ENCODE assay signal across 8 mouse cellular contexts in the genomic region with DNA sequence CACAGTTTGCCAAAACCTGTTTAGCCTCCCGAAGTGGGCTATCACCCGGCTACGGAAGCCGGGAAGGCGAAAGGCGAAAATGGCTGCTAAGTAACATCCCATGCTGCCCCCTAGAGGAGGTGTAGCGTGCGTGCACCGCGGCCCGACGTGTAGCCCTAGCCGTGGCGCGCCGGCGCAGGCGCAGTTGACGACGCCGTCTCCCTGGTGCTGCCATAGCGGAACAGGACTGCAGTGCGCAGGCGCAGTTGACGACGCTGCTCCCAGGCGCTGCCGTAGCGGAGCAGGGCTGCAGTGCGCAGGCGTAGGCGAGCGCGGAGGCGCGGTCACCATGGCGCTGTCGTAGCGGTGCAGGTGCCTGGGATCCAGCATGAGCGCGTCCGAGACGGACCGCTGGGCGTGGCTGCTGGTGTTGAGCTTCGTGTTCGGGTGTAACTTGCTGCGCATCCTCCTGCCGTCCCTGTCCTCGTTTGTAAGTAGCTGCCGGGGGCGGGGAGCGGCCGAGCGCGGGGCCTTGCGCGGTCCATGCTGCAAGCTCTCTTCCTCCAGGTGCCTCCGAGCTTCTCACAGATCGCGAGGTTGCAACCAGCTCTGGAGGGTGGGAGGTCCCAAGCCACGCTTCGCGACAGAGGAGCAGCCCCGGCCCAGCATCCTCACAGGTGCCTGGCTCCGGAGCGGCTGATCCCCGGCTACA. TPM values are rescaled to one million over a fixed set of nuclear protein-coding genes. Genes with fewer than 3 reads are reported as not detected.
DNase-seq lines count a peak whose midpoint lies in the region; ATAC-seq and TF ChIP-seq lines count a peak whose summit lies in the region.

Gene Wrb (plus strand): TSS at position 298 of the 691 bp plus-strand sequence.

- H3K27me3 ChIP-seq in embryonic facial prominence, embryonic 14.5 days (replicated peaks; ENCODE audit: control insufficient read depth, insufficient read depth, low read length): no peaks in the 10 kb centered on the region
- no peaks in the 10 kb centered on the region for H3K27me3 ChIP-seq in heart, adult 2 months (ENCODE audit: control insufficient read depth, insufficient read depth, low read length)
- no peaks in the 10 kb centered on the region for H3K27me3 ChIP-seq in limb, embryonic 13.5 days
- no peaks in the 10 kb centered on the region for H3K27me3 ChIP-seq in midbrain, embryonic 16.5 days (ENCODE audit: control insufficient read depth, insufficient read depth, low read depth, low read length)

- H3K9ac ChIP-seq in embryonic facial prominence, embryonic 14.5 days (ENCODE audit: low read depth, low read length): peak within 1 kb of the TSS; percentile 75
- peak within 1 kb of the TSS; percentile 70 for H3K9ac ChIP-seq in heart, adult 2 months (ENCODE audit: low read depth, low read length)
- H3K9ac ChIP-seq in limb, embryonic 13.5 days: peak within 1 kb of the TSS; percentile 77
- H3K9ac ChIP-seq in midbrain, embryonic 16.5 days (ENCODE audit: low read depth, low read length): peak within 1 kb of the TSS; percentile 86

- peaks cover 4% of the 10 kb centered on the region; the same call in 1 of the 2 replicates for H3K4me1 ChIP-seq in embryonic facial prominence, embryonic 14.5 days (ENCODE audit: control insufficient read depth, insufficient read depth, low read length)
- no peaks in the 10 kb centered on the region for H3K4me1 ChIP-seq in heart, adult 2 months (ENCODE audit: control insufficient read depth, insufficient read depth, low read length)
- H3K4me1 ChIP-seq in limb, embryonic 13.5 days: peaks cover 16% of the 10 kb centered on the region
- H3K4me1 ChIP-seq in midbrain, embryonic 16.5 days (ENCODE audit: control insufficient read depth, insufficient read depth, low read length): peaks cover 17% of the 10 kb centered on the region

- peak within 1 kb of the TSS; percentile 84 for H3K4me3 ChIP-seq in embryonic facial prominence, embryonic 14.5 days (ENCODE audit: low read depth, low read length)
- peak within 1 kb of the TSS; percentile 86 for H3K4me3 ChIP-seq in heart, adult 2 months
- H3K4me3 ChIP-seq in limb, embryonic 13.5 days: peak within 1 kb of the TSS; percentile 85
- H3K4me3 ChIP-seq in midbrain, embryonic 16.5 days (ENCODE audit: low read depth, low read length): peak within 1 kb of the TSS; percentile 91

- peak; percentile 76 for TF ChIP-seq POLR2A in heart, adult 2 months (IDR thresholded peaks at IDR 0.05; ENCODE audit: insufficient read depth, low read depth, low read length)

- peak; percentile 96 for TF ChIP-seq EP300 in heart, adult 2 months (IDR thresholded peaks at IDR 0.05; ENCODE audit: insufficient read depth, low read depth, low read length)

- ATAC-seq in embryonic facial prominence, embryonic 14.5 days (ENCODE audit: low read depth): peak; percentile 96
- ATAC-seq in limb, embryonic 13.5 days (ENCODE audit: low FRiP score, low read depth): peak; percentile 96
- peak; percentile 98 for ATAC-seq in midbrain, embryonic 16.5 days

- H3K27ac ChIP-seq in embryonic facial prominence, embryonic 14.5 days (replicated peaks; ENCODE audit: low read depth, low read length): no peak within 1 kb of the TSS
- peak within 1 kb of the TSS; percentile 10; the same call in 1 of the 2 replicates for H3K27ac ChIP-seq in heart, adult 2 months
- no peak within 1 kb of the TSS for H3K27ac ChIP-seq in limb, embryonic 13.5 days
- peak within 1 kb of the TSS; percentile 79 for H3K27ac ChIP-seq in midbrain, embryonic 16.5 days (ENCODE audit: low read length)

- 0% methylated on average over 29 of the region's 68 CpGs for WGBS in embryonic facial prominence, embryonic 14.5 days
- under 1% methylated on average over 59 of the region's 68 CpGs for WGBS in heart, adult 2 months
- under 1% methylated on average over 68 of the region's 68 CpGs for WGBS in limb, embryonic 13.5 days
- under 1% methylated on average over 68 of the region's 68 CpGs for WGBS in midbrain, embryonic 16.5 days

- peak; percentile 100 for DNase-seq in 3T3-L1 (ENCODE audit: low read depth, low spot score)
- DNase-seq in adrenal gland, postnatal 4 days (ENCODE audit: low spot score in 2 of 2): peak; percentile 99
- peak; percentile 99 for DNase-seq in embryonic facial prominence, embryonic 14.5 days (ENCODE audit: low spot score)
- DNase-seq in heart, adult 2 months: peak; percentile 99 to 100
- peak; percentile 99 for DNase-seq in kidney, adult 8-10 months
- DNase-seq in spleen, postnatal 10 days (ENCODE audit: low spot score in 2 of 2): peak; percentile 96 to 99

- no peaks in the 10 kb centered on the region for H3K36me3 ChIP-seq in embryonic facial prominence, embryonic 14.5 days (ENCODE audit: control insufficient read depth, insufficient read depth, low read length)
- H3K36me3 ChIP-seq in heart, adult 2 months (ENCODE audit: control insufficient read depth, insufficient read depth, low read length): no peaks in the 10 kb centered on the region
- H3K36me3 ChIP-seq in limb, embryonic 13.5 days: no peaks in the 10 kb centered on the region
- H3K36me3 ChIP-seq in midbrain, embryonic 16.5 days (ENCODE audit: control insufficient read depth, insufficient read depth, low read length): no peaks in the 10 kb centered on the region

- 0 out of 2 replicates have a peak, but pooled peaks cover 5% of the 10 kb centered on the region for H3K9me3 ChIP-seq in embryonic facial prominence, embryonic 14.5 days (ENCODE audit: control insufficient read depth, low read length)
- H3K9me3 ChIP-seq in limb, embryonic 13.5 days: peaks cover 8% of the 10 kb centered on the region; the same call in 1 of the 2 replicates
- no peaks in the 10 kb centered on the region for H3K9me3 ChIP-seq in midbrain, embryonic 16.5 days (replicated peaks; ENCODE audit: control insufficient read depth, low read length, poor library complexity, severe bottlenecking)

- H3K79me2 ChIP-seq in heart, adult 2 months (replicated peaks; ENCODE audit: control insufficient read depth, insufficient read depth, low read length): no peaks in the 10 kb centered on the region

- H3K4me2 ChIP-seq in embryonic facial prominence, embryonic 14.5 days (ENCODE audit: low read depth, low read length): peak within 1 kb of the TSS; percentile 67
- H3K4me2 ChIP-seq in limb, embryonic 13.5 days (replicated peaks): peak within 1 kb of the TSS; percentile 86
- H3K4me2 ChIP-seq in midbrain, embryonic 16.5 days (ENCODE audit: low read length): peak within 1 kb of the TSS; percentile 87

- TF ChIP-seq CTCF in heart, adult 2 months (IDR thresholded peaks at IDR 0.05): peak; percentile 96; the same call in 1 of the 2 replicates

- intact Hi-C loops in heart, adult 2 months (cut with DNase I): loop anchor here (1.0 to 5.0 kb wide), 2 partner anchors 63 to 153 kb away; partner anchors contain the start of genes Brwd1 and Psmg1

RNA-seq across cellular contexts. Expression of gene Wrb, which starts in this region (rescaled TPM):
- 10 to 100 TPM; 31.5 to 31.9 TPM for total RNA-seq in adrenal gland, postnatal 4 days (2021)
- 61.3 and 63.0 TPM in 2 replicates for polyA plus RNA-seq in embryonic facial prominence, embryonic 14.5 days (2014; fragmentation: Nextera tagmentation; extraction: Ambion mirVana)
- 10 to 100 TPM; 16.1 to 18.9 TPM for total RNA-seq in heart, adult 2 months (2021)
- polyA plus RNA-seq in heart, adult 2 months (2012; rRNA removed): 32.6 and 32.7 TPM in 2 replicates
- 64.3 and 65.8 TPM in 2 replicates for polyA plus RNA-seq in limb, embryonic 13.5 days (2015; fragmentation: Nextera tagmentation; extraction: Ambion mirVana)
- polyA plus RNA-seq in midbrain, embryonic 16.5 days (2015; fragmentation: Nextera tagmentation; extraction: Ambion mirVana): 242 and 245 TPM in 2 replicates

Comparison
In these comparisons a context has a peak if more than half of its experiments do, and no peak if none do; other contexts are left out.
1. H3K27ac ChIP-seq: peak in heart, adult 2 months (single experiment) and midbrain, embryonic 16.5 days (single experiment); none in embryonic facial prominence, embryonic 14.5 days (single experiment) and limb, embryonic 13.5 days (single experiment).
2. Peak in every context shown above with its lines, with median percentiles within 50 percentile points of each other: DNase-seq, ATAC-seq, H3K4me2 ChIP-seq, H3K4me3 ChIP-seq and H3K9ac ChIP-seq.